ENCODE assay signal across 24 mouse cellular contexts in genomic region chr1:51348631-51349030, GRCm38 (mm10). TPM values are rescaled to one million over a fixed set of nuclear protein-coding genes. Genes with fewer than 3 reads are reported as not detected.
DNase-seq lines count a peak whose midpoint lies in the region; ATAC-seq and TF ChIP-seq lines count a peak whose summit lies in the region.
"Had no signal": no experiment of that assay in that cellular context is flagged by ENCODE, and none has a peak within 500 bp of the region (broad histone marks: within the 10 kb centered on the region; RNA-seq: fewer than 3 reads in every experiment).

No protein-coding gene starts in this region.

- H3K79me2 ChIP-seq in heart, adult 2 months (replicated peaks; ENCODE audit: control insufficient read depth, insufficient read depth, low read length), result no peaks in the 10 kb centered on the region

- no peak for TF ChIP-seq CTCF in heart, adult 2 months (IDR thresholded peaks at IDR 0.05)

- no peak for TF ChIP-seq EP300 in heart, adult 2 months (IDR thresholded peaks at IDR 0.05; ENCODE audit: insufficient read depth, low read depth, low read length)

- no peak overlapping the region for H3K27ac ChIP-seq in heart, adult 2 months
- no peak overlapping the region for H3K27ac ChIP-seq in kidney, embryonic 14.5 days (ENCODE audit: low read depth, low read length)
- H3K27ac ChIP-seq in neural tube, embryonic 13.5 days (replicated peaks), result 0 out of 2 replicates have a peak overlapping the region, but pooled peaks have one; percentile 4
- H3K27ac ChIP-seq in neural tube, embryonic 15.5 days (replicated peaks), result no peak overlapping the region
- H3K27ac ChIP-seq: embryonic facial prominence, embryonic 10.5 days; embryonic facial prominence, embryonic 13.5 days; forebrain, embryonic 12.5 days; forebrain, embryonic 15.5 days; hindbrain, embryonic 12.5 days had no signal

- peaks cover 5% of the 10 kb centered on the region; the same call in 1 of the 2 replicates for H3K9me3 ChIP-seq in kidney, embryonic 14.5 days (ENCODE audit: control insufficient read depth, low read length)
- no peaks in the 10 kb centered on the region for H3K9me3 ChIP-seq in neural tube, embryonic 13.5 days
- H3K9me3 ChIP-seq in neural tube, embryonic 15.5 days (replicated peaks), result no peaks in the 10 kb centered on the region
- H3K9me3 ChIP-seq: embryonic facial prominence, embryonic 10.5 days; embryonic facial prominence, embryonic 13.5 days; forebrain, embryonic 12.5 days; forebrain, embryonic 15.5 days; hindbrain, embryonic 12.5 days had no signal

- H3K36me3 ChIP-seq in heart, adult 2 months (ENCODE audit: control insufficient read depth, insufficient read depth, low read length), result no peaks in the 10 kb centered on the region
- no peaks in the 10 kb centered on the region for H3K36me3 ChIP-seq in kidney, embryonic 14.5 days (ENCODE audit: control insufficient read depth, insufficient read depth, low read length)
- no peaks in the 10 kb centered on the region for H3K36me3 ChIP-seq in neural tube, embryonic 13.5 days
- H3K36me3 ChIP-seq in neural tube, embryonic 15.5 days, result no peaks in the 10 kb centered on the region
- H3K36me3 ChIP-seq: embryonic facial prominence, embryonic 10.5 days; embryonic facial prominence, embryonic 13.5 days; forebrain, embryonic 12.5 days; forebrain, embryonic 15.5 days; hindbrain, embryonic 12.5 days had no signal

- DNase-seq in heart, adult 11 months, result peak; percentile 52
- DNase-seq in heart, adult 2 months, result no peak
- peak; percentile 9 to 28 for DNase-seq in kidney, adult 8-10 months
- DNase-seq in kidney, postnatal 36 days, result peak; percentile 16 to 46
- DNase-seq in kidney, adult 18-20 months, result no peak
- DNase-seq: adrenal gland, adult 8-10 months; adrenal gland, postnatal 25 days; cerebellum, adult 11-12 months; cerebellum, adult 8-10 months; cerebellum, postnatal 10 days; cerebellum, postnatal 36 days; embryo, embryonic 11 days; gastrocnemius, postnatal 25 days had no signal

- no peak overlapping the region for H3K4me2 ChIP-seq in kidney, embryonic 14.5 days (replicated peaks; ENCODE audit: low read depth, low read length)
- H3K4me2 ChIP-seq in neural tube, embryonic 13.5 days, result no peak overlapping the region
- no peak overlapping the region for H3K4me2 ChIP-seq in neural tube, embryonic 15.5 days
- H3K4me2 ChIP-seq: embryonic facial prominence, embryonic 13.5 days; forebrain, embryonic 12.5 days; forebrain, embryonic 15.5 days; heart, embryonic 11.5 days; hindbrain, embryonic 12.5 days had no signal

- intact Hi-C loops in heart, adult 2 months (cut with DNase I), result no loop called here

- no peak overlapping the region for H3K4me3 ChIP-seq in heart, adult 2 months
- H3K4me3 ChIP-seq in kidney, embryonic 14.5 days (ENCODE audit: low read length), result no peak overlapping the region
- no peak overlapping the region for H3K4me3 ChIP-seq in neural tube, embryonic 13.5 days
- H3K4me3 ChIP-seq in neural tube, embryonic 15.5 days (replicated peaks), result no peak overlapping the region
- H3K4me3 ChIP-seq: embryonic facial prominence, embryonic 10.5 days; embryonic facial prominence, embryonic 13.5 days; erythroblast, embryonic 14.5 days; forebrain, embryonic 12.5 days; forebrain, embryonic 15.5 days; hindbrain, embryonic 12.5 days had no signal

- no peaks in the 10 kb centered on the region for H3K4me1 ChIP-seq in heart, adult 2 months (ENCODE audit: control insufficient read depth, insufficient read depth, low read length)
- H3K4me1 ChIP-seq in kidney, embryonic 14.5 days (ENCODE audit: control insufficient read depth, insufficient read depth, low read length), result no peaks in the 10 kb centered on the region
- peaks cover 14% of the 10 kb centered on the region for H3K4me1 ChIP-seq in neural tube, embryonic 13.5 days (replicated peaks)
- 0 out of 2 replicates have a peak, but pooled peaks cover 3% of the 10 kb centered on the region for H3K4me1 ChIP-seq in neural tube, embryonic 15.5 days
- H3K4me1 ChIP-seq: embryonic facial prominence, embryonic 10.5 days; embryonic facial prominence, embryonic 13.5 days; hindbrain, embryonic 12.5 days had no signal

- no peak for ATAC-seq in kidney, embryonic 14.5 days (ENCODE audit: low FRiP score, low TSS enrichment)
- ATAC-seq in neural tube, embryonic 13.5 days (ENCODE audit: low read depth), result no peak
- ATAC-seq in neural tube, embryonic 15.5 days (ENCODE audit: low FRiP score), result no peak
- ATAC-seq: activated CD4-positive, CD25-positive, alpha-beta regulatory T cell, adult 4 months had no signal

- H3K9ac ChIP-seq in heart, adult 2 months (ENCODE audit: low read depth, low read length), result no peak overlapping the region
- no peak overlapping the region for H3K9ac ChIP-seq in kidney, embryonic 14.5 days (ENCODE audit: low read depth, low read length)
- no peak overlapping the region for H3K9ac ChIP-seq in neural tube, embryonic 13.5 days
- H3K9ac ChIP-seq in neural tube, embryonic 15.5 days (replicated peaks), result no peak overlapping the region
- H3K9ac ChIP-seq: embryonic facial prominence, embryonic 13.5 days; forebrain, embryonic 12.5 days; forebrain, embryonic 15.5 days; hindbrain, embryonic 12.5 days had no signal

- TF ChIP-seq POLR2A in heart, adult 2 months (IDR thresholded peaks at IDR 0.05; ENCODE audit: insufficient read depth, low read depth, low read length), result no peak

- H3K27me3 ChIP-seq in heart, adult 2 months (ENCODE audit: control insufficient read depth, insufficient read depth, low read length), result no peaks in the 10 kb centered on the region
- H3K27me3 ChIP-seq in kidney, embryonic 14.5 days (ENCODE audit: control insufficient read depth, insufficient read depth, low read length), result no peaks in the 10 kb centered on the region
- H3K27me3 ChIP-seq in neural tube, embryonic 13.5 days, result no peaks in the 10 kb centered on the region
- no peaks in the 10 kb centered on the region for H3K27me3 ChIP-seq in neural tube, embryonic 15.5 days (replicated peaks)
- H3K27me3 ChIP-seq: embryonic facial prominence, embryonic 13.5 days; forebrain, embryonic 12.5 days; forebrain, embryonic 15.5 days; hindbrain, embryonic 12.5 days had no signal

- 87% methylated on average over 7 of the region's 7 CpGs for WGBS in heart, adult 2 months
- 66% methylated on average over 7 of the region's 7 CpGs for WGBS in kidney, embryonic 14.5 days
- 74% methylated on average over 7 of the region's 7 CpGs for WGBS in neural tube, embryonic 13.5 days
- WGBS in neural tube, embryonic 15.5 days, result 63% methylated on average over 7 of the region's 7 CpGs

RNA-seq across cellular contexts. Expression of gene Cavin2, which starts 59.7 kb away (rescaled TPM):
- 100 to 1,000 TPM; 119 to 122 TPM for total RNA-seq in heart, adult 2 months (2021)
- 72.1 and 97.0 TPM in 2 replicates for polyA plus RNA-seq in heart, adult 2 months (2012; rRNA removed)
- polyA plus RNA-seq in kidney, embryonic 14.5 days (2014; fragmentation: Nextera tagmentation; extraction: Ambion mirVana), result 14.9 and 20.8 TPM in 2 replicates
- polyA plus RNA-seq in neural tube, embryonic 13.5 days (2015; fragmentation: Nextera tagmentation; extraction: Ambion mirVana), result 8.9 and 9.7 TPM in 2 replicates
- polyA plus RNA-seq in neural tube, embryonic 15.5 days (2015; fragmentation: Nextera tagmentation; extraction: Ambion mirVana), result 11.1 and 18.1 TPM in 2 replicates
- polyA plus RNA-seq: activated CD4-positive, CD25-positive, alpha-beta regulatory T cell, adult 4 months had no signal

Comparison
In these comparisons a context has a peak if more than half of its experiments do, and no peak if none do; other contexts are left out.
1. DNase-seq: peak in heart, adult 11 months (single experiment), kidney, adult 8-10 months (2 of 2) and kidney, postnatal 36 days (2 of 2); none in heart, adult 2 months (0 of 2) and kidney, adult 18-20 months (single experiment).